Mouse (Mus musculus) mature B cell (primary cell): Measurements from ENCODE around the gene Glycam1.
"Not testable (repeated sequence)": the region's sequence is repeated elsewhere in the genome, so short reads cannot be mapped to it uniquely, and the experiment has no call there.

Experiments used
- in situ Hi-C: fragments of 300-500 bp; cut with MboI; formaldehyde crosslinking; loops from 2 replicates; pipeline ENCODE4 v1.14.3; 2019

Gene Glycam1

DNA sequence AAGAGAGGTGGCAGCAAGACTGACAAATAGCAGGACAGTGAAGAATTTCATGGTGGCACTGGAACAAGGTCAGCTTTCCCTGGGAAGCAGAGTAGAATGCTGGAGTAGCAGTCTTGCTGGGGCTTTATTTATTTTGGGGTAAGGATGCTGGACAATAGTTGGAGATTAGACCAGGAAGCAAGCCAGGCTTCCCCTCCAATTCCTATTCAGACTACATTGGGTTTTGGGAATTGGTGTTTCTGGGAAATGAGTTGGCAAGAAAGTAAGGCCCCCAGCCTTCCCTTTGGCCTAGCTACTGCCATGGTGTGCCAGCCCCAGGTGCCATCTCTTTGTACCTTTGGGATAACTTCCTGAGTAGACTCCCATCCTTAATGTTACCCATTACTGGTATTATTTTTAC is at the start of gene Glycam1:
TSS of gene Glycam1 (minus strand) at position 101 of the 400 bp plus-strand sequence.
- in situ Hi-C loops, result no loop called here

GRCm38 (mm10) chr15:103604481-103604880 is 39.6 kb upstream of the Glycam1 start:
- in situ Hi-C loops, result no loop called here

DNA sequence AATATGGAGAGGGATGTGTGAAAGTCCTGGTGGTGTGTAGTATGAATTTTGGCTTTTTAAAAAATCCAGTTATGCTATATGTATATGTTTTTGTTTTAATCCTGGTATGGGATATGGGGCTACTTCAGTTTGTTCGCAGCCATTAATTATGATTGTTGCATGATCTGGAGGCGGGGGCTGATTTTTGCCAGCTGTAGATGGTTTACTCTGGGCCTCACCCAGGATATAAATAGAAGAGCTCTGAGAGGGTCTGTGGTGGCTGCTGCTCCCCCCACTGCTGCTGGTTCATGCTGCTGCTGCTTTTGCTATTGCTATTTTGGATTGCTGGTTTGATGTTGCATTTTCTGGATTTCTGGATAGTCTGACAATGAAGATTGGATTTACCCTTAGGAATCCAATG is 25.9 kb upstream of the Glycam1 start:
- in situ Hi-C loops, result no loop called here

GRCm38 (mm10) chr15:103587752-103588151 is 22.9 kb upstream of the Glycam1 start:
- in situ Hi-C loops, result not testable (repeated sequence)

DNA sequence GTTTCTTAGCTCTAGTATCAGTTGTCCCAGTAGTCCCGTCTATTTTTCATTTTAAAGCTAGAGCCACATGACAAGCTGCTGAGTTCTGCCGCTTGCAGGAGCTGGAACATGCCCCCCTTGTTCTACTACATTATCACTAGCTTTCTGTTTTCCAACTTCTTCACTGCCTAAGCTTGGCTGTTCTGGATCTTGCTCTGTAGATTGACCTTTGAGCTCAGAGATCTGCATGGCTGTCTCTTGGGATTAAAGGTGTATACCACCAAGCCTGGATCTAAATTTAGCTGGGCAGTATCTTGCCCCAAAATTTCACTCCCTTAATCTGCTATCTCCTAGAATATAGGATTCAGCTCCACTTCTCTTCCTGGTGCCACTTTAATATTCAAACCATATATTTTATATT is 21.0 kb upstream of the Glycam1 start:
- in situ Hi-C loops, result no loop called here

GRCm38 (mm10) chr15:103552096-103552690 is 12.7 kb downstream of the Glycam1 start:
- in situ Hi-C loops, result no loop called here

DNA sequence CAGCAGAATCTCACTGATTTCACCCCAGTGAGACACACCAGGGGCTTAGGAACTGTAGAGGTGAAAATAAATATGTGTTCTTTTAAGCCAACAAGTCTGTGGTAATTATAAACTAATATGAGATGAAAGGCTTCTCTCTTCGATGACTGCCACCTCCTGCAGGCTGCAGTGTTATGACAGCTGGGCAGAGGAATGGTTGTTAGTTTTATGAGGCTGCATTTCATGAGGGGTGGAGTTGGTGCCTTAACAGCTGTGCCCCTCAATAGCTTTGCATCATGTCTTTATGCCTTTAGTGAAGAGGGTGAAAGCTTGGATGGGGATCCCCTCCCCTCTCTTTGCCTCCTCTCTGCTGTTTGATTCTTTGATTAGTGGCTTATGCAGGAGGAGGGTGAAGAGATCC is 13.8 kb downstream of the Glycam1 start:
- in situ Hi-C loops, result no loop called here

DNA sequence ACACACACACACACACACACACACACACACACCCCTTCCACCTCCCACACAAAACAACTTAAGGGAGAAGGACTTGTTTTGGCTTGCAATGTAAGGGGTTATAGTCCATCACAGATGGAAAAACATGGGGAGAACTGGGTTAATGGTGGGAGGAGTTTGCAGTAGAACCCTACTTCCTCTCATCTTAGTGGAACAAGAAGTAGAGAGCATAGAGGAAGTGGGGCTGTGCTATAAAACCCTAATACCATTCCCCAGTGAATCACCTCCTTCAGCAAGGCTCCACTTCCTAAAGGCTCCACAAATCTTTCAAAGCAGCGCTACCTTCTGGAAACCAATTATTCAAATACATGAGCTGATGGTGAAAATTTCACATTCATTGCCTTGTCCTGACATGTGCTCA is 15.4 kb downstream of the Glycam1 start:
- in situ Hi-C loops, result no loop called here

DNA sequence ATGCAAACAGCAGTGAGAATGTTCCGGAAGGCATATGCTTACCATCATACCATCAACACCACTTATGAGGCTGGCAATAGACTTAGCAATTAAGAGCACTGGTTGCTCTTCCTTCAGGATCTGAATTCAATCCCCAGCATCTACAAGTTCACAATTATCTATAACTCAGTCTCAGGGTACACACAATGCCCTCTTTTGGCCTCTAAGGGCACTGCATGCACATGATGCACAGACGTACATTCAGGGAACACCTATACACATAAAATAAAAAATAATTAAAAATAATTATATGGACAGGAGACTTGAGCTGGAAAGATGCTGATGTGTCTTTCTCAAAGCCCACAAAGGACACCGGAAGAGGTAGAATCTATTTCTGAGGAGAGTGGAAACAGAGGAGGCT is 16.9 kb downstream of the Glycam1 start:
- in situ Hi-C loops, result no loop called here

GRCm38 (mm10) chr15:103542526-103542925 is 22.4 kb downstream of the Glycam1 start:
- in situ Hi-C loops, result no loop called here

DNA sequence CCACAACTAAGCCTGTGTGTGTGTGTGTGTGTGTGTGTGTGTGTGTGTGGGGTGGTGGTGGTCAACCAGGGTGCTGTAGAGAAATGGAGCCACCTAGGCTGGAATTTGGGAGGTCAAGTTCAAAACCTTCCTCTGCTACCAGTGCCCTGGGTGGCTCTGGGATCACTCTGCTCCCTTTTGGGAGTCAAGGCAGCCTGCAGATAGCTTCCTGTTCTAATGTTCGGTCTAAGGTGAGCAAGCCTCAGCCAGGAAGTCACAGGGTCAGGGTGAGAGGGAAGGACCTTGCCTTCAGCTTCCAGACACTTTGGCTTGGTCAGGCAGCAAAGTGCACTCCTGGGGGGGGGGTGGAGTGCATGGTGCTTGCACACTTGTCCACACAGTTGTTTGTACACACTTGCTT is 24.2 kb downstream of the Glycam1 start:
- in situ Hi-C loops, result no loop called here

GRCm38 (mm10) chr15:103539259-103539658 is 25.6 kb downstream of the Glycam1 start:
- in situ Hi-C loops, result no loop called here

- in situ Hi-C loops, result no loop called here
Measured at GRCm38 (mm10) chr15:103537822-103538213, 27.1 kb downstream of the Glycam1 start, which contains the start of gene Ppp1r1a. Gene Ppp1r1a (minus strand): TSS chr15:103538003.

DNA sequence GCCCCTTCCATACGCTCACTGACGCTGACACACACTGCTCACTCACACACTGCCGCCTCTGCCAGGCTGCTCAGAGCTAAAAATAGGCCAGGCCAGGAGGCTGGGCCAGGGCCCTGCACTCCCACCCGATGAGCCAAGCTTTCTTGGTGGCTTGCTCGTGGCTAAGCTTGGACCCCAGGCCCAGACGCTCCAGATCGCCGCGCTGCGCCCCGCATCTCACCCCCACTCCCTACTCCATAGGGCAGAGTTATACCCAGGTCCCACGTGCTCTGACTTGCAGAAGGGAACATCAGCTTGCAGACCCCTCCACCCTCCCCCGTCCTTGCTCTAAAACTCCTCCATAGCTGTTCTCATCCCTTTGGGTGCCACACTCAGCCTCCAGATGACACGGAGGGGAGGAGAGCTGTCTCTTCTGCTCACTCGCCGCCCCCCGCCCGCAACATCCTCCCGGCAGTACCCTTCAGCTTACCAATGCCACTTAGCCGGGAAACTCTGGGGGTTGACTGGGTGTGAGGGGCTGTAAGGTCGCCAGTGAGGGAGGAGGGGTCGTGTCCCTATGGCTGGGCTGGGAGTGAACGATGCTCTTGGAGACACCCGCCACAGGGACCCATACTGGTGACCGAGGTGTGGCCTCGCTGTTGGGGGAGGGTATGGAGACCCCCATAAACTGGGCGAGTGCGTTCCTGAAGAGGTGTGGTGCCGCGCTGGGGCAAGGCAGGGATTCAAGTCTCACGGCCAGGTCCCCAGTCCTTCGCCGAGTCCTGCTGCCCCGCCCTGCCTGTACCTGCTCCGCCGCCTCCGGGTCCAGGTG is 27.7 kb downstream of the Glycam1 start:
- in situ Hi-C loops, result no loop called here

- in situ Hi-C loops, result no loop called here
Measured at GRCm38 (mm10) chr15:103536456-103536855, 28.4 kb downstream of the Glycam1 start.

- in situ Hi-C loops, result no loop called here
Measured at GRCm38 (mm10) chr15:103535786-103536185, 29.1 kb downstream of the Glycam1 start.

DNA sequence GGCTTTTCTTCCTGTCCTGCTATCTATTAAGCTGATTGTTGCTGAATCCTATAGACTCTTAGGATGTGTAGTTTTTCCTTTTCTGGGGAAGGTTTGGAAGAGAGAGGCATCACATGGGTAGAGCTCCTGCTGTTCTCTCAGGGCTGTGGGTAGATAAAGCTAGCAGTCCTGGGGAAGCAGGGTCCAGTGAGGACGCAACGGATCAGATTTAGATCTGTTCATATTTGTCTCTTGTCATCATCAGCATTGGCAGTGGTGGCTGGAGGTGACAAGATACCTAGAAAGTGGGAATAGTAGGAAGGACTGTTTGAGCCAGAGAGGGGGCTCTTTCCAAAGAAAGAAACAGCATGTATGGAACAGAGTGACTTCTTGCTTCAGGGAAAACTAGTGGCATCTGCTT is 29.9 kb downstream of the Glycam1 start:
- in situ Hi-C loops, result no loop called here

DNA sequence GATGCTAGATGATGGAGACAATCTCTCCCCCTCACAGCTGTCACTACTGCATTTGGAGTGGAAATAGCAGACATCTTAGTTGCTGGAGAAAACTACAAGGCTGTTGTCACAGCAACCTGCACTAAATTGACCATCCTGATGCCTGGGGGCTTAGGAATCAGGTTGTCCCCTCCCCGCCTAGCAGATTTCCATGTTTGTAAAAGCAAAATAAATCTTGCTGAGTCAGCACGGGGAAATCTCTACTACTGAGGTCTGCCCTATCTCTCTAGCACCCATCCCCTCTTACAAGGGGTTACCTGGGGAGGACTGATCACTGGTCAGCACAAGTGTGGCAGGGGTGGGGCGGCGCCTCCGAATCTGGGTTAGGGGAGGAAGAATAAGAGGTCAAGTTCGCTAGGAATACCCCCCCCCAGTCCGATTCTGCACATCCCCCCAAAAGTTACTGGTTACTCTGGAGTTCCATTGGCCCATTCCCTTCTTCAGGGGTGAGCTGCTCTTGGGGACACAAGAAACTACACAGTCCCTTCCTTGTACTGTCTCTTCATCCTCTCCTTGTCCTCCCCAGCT is 30.7 kb downstream of the Glycam1 start:
- in situ Hi-C loops, result no loop called here

DNA sequence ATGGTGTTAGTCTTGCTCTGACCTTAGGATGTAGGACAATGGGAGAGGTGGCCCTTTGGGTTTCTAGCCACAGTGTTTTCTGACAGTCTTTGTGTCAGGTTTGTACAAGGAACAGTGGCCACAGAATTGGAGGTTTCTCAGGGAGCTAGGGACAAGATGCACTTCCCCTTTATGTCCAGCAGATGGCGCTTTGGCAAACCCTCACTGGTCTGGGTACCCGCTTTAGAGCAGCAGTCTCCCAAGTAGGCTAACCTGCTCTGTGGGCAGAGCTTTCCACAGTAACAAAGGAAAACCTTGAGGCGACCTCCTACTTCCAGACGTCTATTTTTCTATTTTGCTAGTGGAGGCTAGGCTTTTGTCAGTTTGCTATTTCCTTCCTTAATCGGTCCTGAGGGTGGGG is 34.5 kb downstream of the Glycam1 start:
- in situ Hi-C loops, result no loop called here

- in situ Hi-C loops, result no loop called here
Measured at GRCm38 (mm10) chr15:103523156-103523555, 41.7 kb downstream of the Glycam1 start.

DNA sequence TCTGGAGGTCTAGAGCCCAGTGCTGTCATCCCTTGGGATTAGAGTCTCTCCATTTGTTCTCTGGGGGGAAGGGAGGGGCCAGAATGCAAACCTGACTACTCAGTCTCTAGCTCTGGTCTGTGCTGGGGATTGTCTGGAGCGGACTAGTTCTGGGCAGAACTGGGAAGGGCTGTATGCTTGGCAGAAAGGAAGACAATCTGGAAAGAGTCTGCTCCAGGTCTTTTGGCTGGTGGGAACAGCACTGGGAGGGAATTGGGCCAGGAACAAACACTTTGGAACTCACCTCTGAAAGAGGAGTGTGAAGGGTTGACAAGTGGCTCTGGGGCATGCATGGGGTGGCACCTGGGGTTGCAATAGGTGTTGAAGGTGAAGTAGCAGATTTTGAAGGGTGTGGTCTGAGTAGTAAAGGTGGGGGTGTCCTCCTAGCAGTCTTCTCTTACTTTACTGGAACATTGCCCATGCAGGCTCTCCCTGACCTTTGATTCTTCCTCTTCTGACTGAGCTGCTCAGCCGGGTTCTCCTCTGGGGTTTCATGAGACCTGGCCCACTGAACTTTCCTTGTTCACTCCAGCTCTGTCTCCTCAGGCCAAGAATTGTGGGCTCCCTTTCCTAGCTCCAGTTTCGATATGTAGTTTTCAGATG is 42.3 kb downstream of the Glycam1 start:
- in situ Hi-C loops, result no loop called here
